Mouse (Mus musculus) stomach, embryonic 15.5 days (tissue): ENCODE results near the gene Cdkl5. TPM values are rescaled to one million over a fixed set of nuclear protein-coding genes. Genes with fewer than 3 reads are reported as not detected.

Experiments used
- ATAC-seq: fragments of 200-750 bp; cut with Nextera tagmentation; 2 replicates; pipeline ENCODE4 v1.8.0; 2017; ENCODE audit warnings: low read depth, moderate number of reproducible peaks, moderate TSS enrichment; ENCODE audit not compliant: insufficient read depth, low FRiP score
- H3K27ac ChIP-seq: fragments of 300-500 bp; sonication (generic); 2 replicates; pipeline ENCODE4 v1.5.1; 2015; ENCODE audit warnings: mild to moderate bottlenecking, inconsistent platforms
- H3K27me3 ChIP-seq: fragments of 300-500 bp; sonication (generic); replicated peaks from 2 replicates; pipeline ENCODE4 v1.6.1; 2015; ENCODE audit warnings: inconsistent platforms
- H3K36me3 ChIP-seq: fragments of 300-500 bp; sonication (generic); 2 replicates; pipeline ENCODE4 v1.6.1; 2015; ENCODE audit warnings: inconsistent platforms
- H3K4me1 ChIP-seq: fragments of 300-500 bp; sonication (generic); 2 replicates; pipeline ENCODE4 v1.6.1; 2015; ENCODE audit warnings: inconsistent platforms
- H3K4me2 ChIP-seq: fragments of 300-500 bp; sonication (generic); 2 replicates; pipeline ENCODE4 v1.6.1; 2015; ENCODE audit warnings: mild to moderate bottlenecking, inconsistent platforms
- H3K4me3 ChIP-seq: fragments of 300-500 bp; sonication (generic); replicated peaks from 2 replicates; pipeline ENCODE4 v1.5.1; 2015; ENCODE audit warnings: inconsistent platforms
- H3K9ac ChIP-seq: fragments of 300-500 bp; sonication (generic); 2 replicates; pipeline ENCODE4 v1.6.1; 2015; ENCODE audit warnings: inconsistent platforms
- H3K9me3 ChIP-seq: fragments of 300-500 bp; sonication (generic); 2 replicates; pipeline ENCODE4 v1.6.1; 2016; ENCODE audit warnings: inconsistent platforms
- WGBS: fragments of 180-500 bp; shearing (Covaris S2); methylation state at CpG from one replicate; pipeline ENCODE4 v1.1.7; 2015; 5-methylcytosine and 5-hydroxymethylcytosine counted together
- polyA plus RNA-seq: library from polyadenylated mRNA; unstranded; fragments of >200 nt; fragmentation: Nextera tagmentation; extraction: Ambion mirVana; gene quantifications from 2 replicates; pipeline ENCODE4 v1.2.1, GENCODE M21; 2015

Gene Cdkl5
- polyA plus RNA-seq, 1 experiment from 2014 or later: 2.6 TPM

DNA sequence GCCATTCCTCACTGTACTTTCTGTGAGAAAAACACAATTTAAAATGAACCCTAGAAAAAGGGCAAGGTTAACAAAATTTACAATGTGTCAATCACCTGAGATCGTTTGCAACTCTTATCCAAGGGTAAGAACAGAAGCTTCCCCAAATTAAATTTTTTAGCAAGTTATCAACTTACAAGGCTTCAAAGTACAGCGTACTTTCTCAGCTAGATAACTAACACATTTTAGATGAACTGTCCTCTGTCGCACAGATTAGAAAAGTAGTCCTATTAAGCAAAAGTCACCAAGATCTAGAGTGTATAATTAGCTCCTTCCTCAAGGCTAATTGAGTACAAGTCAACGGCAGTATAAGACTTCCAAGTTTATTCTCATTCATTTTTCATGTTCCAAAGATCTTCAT, 88.6 kb downstream of the Cdkl5 start:
- ATAC-seq: no peak
- WGBS: 57% methylated on average over 4 of the region's 4 CpGs
- no peak overlapping the region for H3K4me2 ChIP-seq
- H3K27ac ChIP-seq: no peak overlapping the region
- H3K36me3 ChIP-seq: no peaks in the 10 kb centered on the region
- no peak overlapping the region for H3K4me3 ChIP-seq
- H3K9me3 ChIP-seq: no peaks in the 10 kb centered on the region
- H3K27me3 ChIP-seq: no peaks in the 10 kb centered on the region
- no peaks in the 10 kb centered on the region for H3K4me1 ChIP-seq
- no peak overlapping the region for H3K9ac ChIP-seq

DNA sequence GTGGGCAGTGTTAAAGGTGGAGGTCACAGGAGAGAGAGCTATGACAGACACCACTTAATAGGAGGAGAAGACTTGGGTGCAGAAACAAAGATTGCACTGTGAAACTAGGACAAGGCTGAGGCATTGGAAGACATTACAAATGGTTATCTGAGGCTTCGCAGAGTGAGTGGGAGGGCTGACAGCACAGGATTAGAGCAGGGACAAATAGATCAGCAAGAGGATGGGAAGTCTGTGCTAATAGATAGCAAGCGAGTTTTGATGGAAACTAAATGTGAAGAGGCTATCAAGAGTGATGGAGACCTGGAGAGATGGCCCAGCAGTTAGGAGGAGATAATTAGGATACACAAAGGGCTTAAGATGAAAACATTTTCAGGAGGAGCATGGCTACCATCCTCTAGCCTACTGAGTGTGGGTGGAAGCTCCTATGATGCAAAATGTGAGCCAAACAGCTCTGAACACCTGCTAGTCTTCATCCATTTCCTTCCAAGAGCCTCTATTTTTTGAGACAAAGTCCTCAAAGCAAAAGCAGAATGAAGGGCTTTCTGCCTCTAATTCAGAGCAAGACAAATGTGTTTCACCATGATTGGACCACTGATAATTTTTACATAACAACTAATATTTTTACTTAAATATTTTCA, 89.3 kb downstream of the Cdkl5 start:
- Histone ChIP-seq H3K27me3 (no peaks in the 10 kb centered on the region), H3K9ac (no peak overlapping the region), H3K36me3 (no peaks in the 10 kb centered on the region), H3K4me3 (no peak overlapping the region), H3K9me3 (no peaks in the 10 kb centered on the region), H3K4me1 (no peaks in the 10 kb centered on the region), H3K4me2 (no peak overlapping the region), H3K27ac (no peak overlapping the region)
- ATAC-seq: peak; percentile 60; the same call in 1 of the 2 replicates
- WGBS: 55% methylated on average over 2 of the region's 2 CpGs

DNA sequence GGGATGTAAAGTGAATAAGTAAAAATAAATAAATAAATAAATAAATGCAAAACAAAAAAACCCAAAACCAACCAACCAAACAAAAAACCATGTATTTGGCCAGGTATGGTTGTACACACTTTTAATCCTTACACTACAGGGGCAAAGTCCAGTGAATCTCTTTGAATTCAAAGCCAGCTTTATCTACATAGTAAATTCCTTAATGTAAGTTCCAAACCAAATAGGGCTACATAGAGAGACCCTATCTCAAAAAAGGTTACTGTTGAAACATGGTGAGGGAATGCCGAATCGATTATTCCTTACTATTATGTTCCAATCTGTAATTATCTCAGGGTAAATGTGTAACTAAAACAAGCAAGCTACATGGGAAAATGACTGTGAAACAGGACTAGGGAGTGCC, 93.4 kb downstream of the Cdkl5 start:
- Histone ChIP-seq H3K36me3 (no peaks in the 10 kb centered on the region), H3K4me2 (no peak overlapping the region), H3K4me1 (no peaks in the 10 kb centered on the region), H3K27me3 (no peaks in the 10 kb centered on the region), H3K9me3 (no peaks in the 10 kb centered on the region), H3K27ac (no peak overlapping the region), H3K4me3 (no peak overlapping the region), H3K9ac (no peak overlapping the region)
- 75% methylated on average over 2 of the region's 2 CpGs for whole genome bisulfite sequencing
- peak; percentile 78 for ATAC-seq

DNA sequence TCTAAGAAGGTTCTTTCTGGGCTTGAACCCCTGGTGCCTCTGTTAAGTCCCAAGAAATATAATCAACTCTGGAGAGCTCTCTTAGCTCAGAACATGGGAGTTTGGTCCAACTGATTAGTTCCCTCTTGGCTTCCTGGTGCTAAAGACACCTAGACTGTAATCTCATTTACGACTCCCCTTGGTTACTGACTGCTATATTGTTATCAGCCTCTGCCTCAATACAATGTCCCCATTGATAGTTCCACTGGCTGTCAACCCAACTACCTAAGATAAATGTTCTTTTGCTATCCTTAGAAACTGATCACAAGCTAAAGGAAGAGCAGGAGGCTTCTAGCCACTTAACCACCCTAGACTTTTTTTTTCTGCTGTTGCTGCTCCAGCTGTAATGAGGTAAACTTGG, 102.4 kb downstream of the Cdkl5 start:
- Histone ChIP-seq H3K4me3 (no peak overlapping the region), H3K27ac (no peak overlapping the region), H3K4me1 (no peaks in the 10 kb centered on the region), H3K36me3 (no peaks in the 10 kb centered on the region), H3K9me3 (no peaks in the 10 kb centered on the region), H3K4me2 (no peak overlapping the region), H3K9ac (no peak overlapping the region), H3K27me3 (0 out of 2 replicates have a peak, but pooled peaks cover 3% of the 10 kb centered on the region)
- WGBS: 59% methylated on average over 1 of the region's 1 CpGs
- no peak for ATAC-seq

DNA sequence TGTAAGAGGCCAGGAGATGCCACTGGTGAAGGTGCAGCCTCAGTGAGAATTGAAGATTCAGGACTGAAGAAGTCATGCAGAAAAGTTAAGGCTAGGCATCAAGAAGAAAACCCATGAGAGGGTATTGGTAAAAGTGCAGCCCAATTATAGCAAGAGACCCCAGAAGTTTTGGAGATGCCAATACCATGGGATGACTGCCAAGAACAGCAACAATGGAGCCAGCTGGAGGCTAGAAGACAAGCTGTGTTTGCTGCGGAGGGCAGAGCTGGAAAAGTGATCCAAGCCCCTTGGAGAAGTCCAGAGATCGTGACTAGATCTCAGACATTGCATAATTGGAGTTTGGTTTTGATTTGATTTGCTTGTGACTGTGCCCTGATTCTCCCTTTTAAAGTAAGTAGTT, 108.2 kb downstream of the Cdkl5 start:
- H3K4me3 ChIP-seq: no peak overlapping the region
- H3K27me3 ChIP-seq: 0 out of 2 replicates have a peak, but pooled peaks cover 3% of the 10 kb centered on the region
- no peaks in the 10 kb centered on the region for H3K9me3 ChIP-seq
- no peak overlapping the region for H3K27ac ChIP-seq
- no peak overlapping the region for H3K9ac ChIP-seq
- no peaks in the 10 kb centered on the region for H3K36me3 ChIP-seq
- H3K4me1 ChIP-seq: no peaks in the 10 kb centered on the region
- no peak for ATAC-seq
- H3K4me2 ChIP-seq: no peak overlapping the region
- WGBS: 82% methylated on average over 2 of the region's 2 CpGs

DNA sequence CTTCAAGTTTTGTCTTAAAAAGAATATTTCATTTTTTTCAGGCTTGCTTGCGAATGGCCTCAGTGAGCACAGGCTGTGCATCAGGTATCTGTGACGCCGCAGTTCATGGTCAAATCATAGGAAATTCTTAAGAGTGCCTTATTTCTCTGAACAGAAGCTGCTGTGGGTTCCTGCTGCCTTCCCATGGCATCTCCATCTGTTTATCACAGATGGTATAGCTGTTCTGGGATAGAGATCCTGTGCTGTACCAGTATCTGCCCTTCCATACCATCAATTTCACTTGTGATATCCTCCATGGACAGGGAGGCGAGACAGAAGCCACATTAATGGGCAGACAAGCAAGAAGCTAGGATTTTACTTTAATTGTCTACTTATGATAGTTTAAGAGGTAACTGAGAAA, 127.9 kb downstream of the Cdkl5 start:
- no peaks in the 10 kb centered on the region for H3K36me3 ChIP-seq
- no peak overlapping the region for H3K9ac ChIP-seq
- no peaks in the 10 kb centered on the region for H3K27me3 ChIP-seq
- H3K4me3 ChIP-seq: no peak overlapping the region
- ATAC-seq: no peak
- H3K27ac ChIP-seq: no peak overlapping the region
- no peak overlapping the region for H3K4me2 ChIP-seq
- H3K4me1 ChIP-seq: no peaks in the 10 kb centered on the region
- WGBS: 96% methylated on average over 4 of the region's 4 CpGs
- no peaks in the 10 kb centered on the region for H3K9me3 ChIP-seq

DNA sequence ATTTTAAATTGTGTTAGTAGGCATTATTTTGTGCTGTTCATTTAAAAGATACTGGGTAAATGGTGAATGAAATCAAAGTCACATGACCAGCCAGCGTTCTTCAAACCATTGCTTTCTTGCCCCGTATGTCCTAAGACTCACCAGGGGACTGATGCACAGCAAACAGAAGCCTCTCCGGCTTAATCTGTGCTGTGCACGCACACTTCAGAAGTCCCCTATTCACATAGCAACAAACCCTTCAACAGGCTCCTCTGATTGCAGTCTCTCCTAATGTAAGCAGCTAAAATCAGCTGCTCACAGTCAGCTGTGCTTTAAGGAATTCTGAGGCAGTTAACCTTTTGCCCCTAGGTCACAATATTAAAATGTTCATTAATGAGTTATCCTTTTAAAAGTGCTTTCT, 129.5 kb downstream of the Cdkl5 start:
- Histone ChIP-seq H3K27me3 (no peaks in the 10 kb centered on the region), H3K36me3 (no peaks in the 10 kb centered on the region), H3K4me1 (no peaks in the 10 kb centered on the region), H3K9ac (no peak overlapping the region), H3K27ac (no peak overlapping the region), H3K9me3 (no peaks in the 10 kb centered on the region), H3K4me2 (no peak overlapping the region), H3K4me3 (no peak overlapping the region)
- WGBS: 84% methylated on average over 4 of the region's 4 CpGs
- no peak for ATAC-seq

DNA sequence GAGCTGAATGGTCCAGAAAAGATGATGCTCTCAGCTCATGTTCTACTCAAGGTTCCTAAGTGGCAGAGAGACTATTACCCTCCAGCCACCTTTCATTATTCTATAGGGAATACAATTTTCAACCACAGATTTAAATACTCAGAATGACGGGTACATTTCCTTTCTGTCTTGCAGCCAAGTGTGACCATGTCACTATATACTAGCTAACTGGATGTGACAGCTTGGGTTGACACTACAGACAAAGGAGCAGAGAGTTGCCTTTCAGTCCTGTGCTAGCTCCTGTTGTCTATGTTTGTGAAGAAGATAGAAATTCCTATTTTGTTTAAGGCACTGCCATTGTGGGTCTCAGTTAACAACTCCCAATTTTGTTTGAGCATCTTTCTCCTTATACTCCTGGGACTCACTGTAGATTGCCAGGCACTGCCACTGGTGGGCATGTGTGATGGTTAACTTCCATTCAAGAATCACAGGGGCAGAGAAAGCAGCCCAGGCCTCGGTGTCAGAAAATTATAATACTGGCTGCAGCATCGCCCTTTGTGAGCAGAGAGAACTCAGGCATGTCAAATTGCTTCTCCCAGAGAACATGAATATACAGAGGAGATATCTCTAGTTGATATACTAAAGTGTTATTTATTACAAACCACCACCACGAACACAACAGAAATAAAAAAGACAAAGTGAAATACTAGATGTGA, 130.7 kb downstream of the Cdkl5 start:
- H3K4me2 ChIP-seq: no peak overlapping the region
- H3K4me1 ChIP-seq: no peaks in the 10 kb centered on the region
- no peaks in the 10 kb centered on the region for H3K36me3 ChIP-seq
- WGBS: 76% methylated on average over 4 of the region's 4 CpGs
- no peak overlapping the region for H3K27ac ChIP-seq
- no peak overlapping the region for H3K9ac ChIP-seq
- H3K4me3 ChIP-seq: no peak overlapping the region
- no peaks in the 10 kb centered on the region for H3K27me3 ChIP-seq
- no peaks in the 10 kb centered on the region for H3K9me3 ChIP-seq
- no peak for ATAC-seq

DNA sequence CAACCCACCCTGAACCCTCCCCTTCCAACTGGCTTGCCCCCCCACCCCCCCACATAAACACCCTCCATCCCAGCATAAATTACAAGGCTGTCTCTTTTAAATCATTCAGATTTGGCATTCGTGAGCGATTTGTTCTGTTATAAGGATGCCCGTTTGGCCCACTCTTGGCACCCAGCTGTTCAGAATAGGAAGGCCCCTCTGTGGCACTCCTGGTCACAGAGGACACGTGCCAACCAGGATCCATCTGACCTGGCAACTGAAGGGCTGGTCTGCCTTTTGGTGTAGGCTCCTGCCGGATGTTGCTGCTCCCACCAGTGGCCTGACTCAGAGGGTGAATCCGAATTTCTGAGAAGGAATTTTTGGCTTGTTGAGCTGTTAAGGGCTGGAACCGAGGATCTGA, 186.3 kb downstream of the Cdkl5 start:
- Histone ChIP-seq H3K4me3 (no peak overlapping the region), H3K9me3 (no peaks in the 10 kb centered on the region), H3K27me3 (no peaks in the 10 kb centered on the region), H3K27ac (no peak overlapping the region), H3K9ac (no peak overlapping the region), H3K36me3 (no peaks in the 10 kb centered on the region), H3K4me2 (no peak overlapping the region), H3K4me1 (no peaks in the 10 kb centered on the region)
- no peak for ATAC-seq
- whole genome bisulfite sequencing: 79% methylated on average over 7 of the region's 7 CpGs

DNA sequence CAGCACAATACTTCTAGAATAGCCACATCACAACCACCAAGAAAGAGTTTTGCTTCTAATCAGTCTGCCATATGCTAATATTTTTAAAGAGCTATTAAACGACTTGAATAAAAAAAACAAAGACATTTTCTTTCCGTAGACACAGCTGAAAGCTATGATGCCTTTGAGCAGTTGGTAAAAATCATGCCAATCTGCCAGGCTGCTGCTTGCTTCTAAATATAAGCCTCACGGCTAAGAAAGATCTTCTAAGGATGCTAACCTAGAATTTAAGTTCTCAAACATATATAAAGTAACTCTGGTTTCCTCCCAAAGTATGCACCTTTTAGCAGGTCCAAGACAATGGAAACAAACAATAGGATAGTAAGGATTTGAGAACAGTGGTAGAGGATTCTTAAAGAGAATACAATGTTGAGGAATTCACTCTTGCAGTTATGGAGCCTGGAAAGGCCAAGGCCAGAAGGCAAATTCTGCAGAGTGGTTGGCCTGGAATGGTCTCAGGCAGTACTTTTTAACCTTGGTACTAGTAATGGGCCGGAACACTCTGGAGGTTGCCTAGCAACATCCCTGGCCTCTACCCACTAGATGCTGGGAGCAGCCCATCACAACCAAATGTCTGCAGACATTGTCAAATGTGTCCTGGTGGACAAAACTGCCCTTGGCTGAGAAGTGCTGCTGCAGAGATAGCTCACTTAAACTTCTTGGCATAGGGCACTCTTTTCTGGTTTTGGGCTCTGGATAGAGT, 189.9 kb downstream of the Cdkl5 start:
- no peaks in the 10 kb centered on the region for H3K9me3 ChIP-seq
- ATAC-seq: no peak
- H3K4me1 ChIP-seq: no peaks in the 10 kb centered on the region
- 80% methylated on average over 4 of the region's 4 CpGs for WGBS
- no peak overlapping the region for H3K9ac ChIP-seq
- H3K4me2 ChIP-seq: no peak overlapping the region
- H3K27ac ChIP-seq: no peak overlapping the region
- H3K36me3 ChIP-seq: no peaks in the 10 kb centered on the region
- no peak overlapping the region for H3K4me3 ChIP-seq
- no peaks in the 10 kb centered on the region for H3K27me3 ChIP-seq

DNA sequence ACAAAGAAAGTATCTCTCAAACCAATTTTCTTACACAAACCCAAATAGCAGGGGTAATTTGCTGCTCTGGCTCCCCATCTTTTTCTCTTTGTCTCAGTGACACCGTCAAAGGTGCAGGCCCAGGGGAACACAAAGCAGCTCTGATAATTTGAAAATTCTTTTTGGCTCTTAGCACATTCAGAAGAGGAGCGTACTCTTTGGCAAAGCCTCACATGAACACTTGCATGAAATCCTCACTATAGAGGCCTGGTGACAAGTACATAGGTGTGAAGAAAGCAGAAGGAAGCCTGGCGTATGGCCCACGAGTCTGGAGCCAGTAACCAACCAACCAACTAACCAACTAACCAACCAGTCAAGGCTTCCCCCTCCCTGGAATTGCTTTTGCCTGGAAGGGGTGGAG, 199.6 kb downstream of the Cdkl5 start:
- Histone ChIP-seq H3K27me3 (no peaks in the 10 kb centered on the region), H3K9ac (no peak overlapping the region), H3K9me3 (no peaks in the 10 kb centered on the region), H3K4me1 (no peaks in the 10 kb centered on the region), H3K36me3 (no peaks in the 10 kb centered on the region), H3K27ac (no peak overlapping the region), H3K4me3 (no peak overlapping the region), H3K4me2 (no peak overlapping the region)
- ATAC-seq: no peak
- WGBS: 90% methylated on average over 4 of the region's 4 CpGs

DNA sequence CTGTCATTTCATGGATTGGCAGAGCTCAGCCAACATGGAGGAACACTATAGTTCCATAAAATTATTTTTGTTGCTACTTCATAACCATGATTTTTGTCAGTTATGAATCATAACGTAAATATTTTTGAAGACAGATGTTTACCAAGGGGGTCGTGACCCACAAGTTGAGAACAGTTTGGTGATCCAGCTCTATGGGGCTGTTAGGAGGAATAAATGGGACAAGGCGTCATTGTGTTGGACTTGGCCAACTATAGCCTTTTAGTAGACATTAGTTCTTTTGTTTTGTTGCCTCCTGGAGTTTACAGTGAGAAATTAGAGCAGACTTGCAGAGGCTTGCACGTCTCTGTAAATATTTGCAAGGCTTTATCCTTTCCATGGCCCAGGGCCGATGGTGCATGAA, 212.2 kb downstream of the Cdkl5 start:
- Histone ChIP-seq H3K27me3 (no peaks in the 10 kb centered on the region), H3K9ac (no peak overlapping the region), H3K4me3 (no peak overlapping the region), H3K4me1 (no peaks in the 10 kb centered on the region), H3K27ac (no peak overlapping the region), H3K4me2 (no peak overlapping the region), H3K9me3 (no peaks in the 10 kb centered on the region), H3K36me3 (no peaks in the 10 kb centered on the region)
- no peak for ATAC-seq
- 60% methylated on average over 5 of the region's 5 CpGs for WGBS
